Mouse (Mus musculus): ENCODE results near the gene Srms. TPM values are rescaled to one million over a fixed set of nuclear protein-coding genes. Genes with fewer than 3 reads are reported as not detected.

Gene Srms
- polyA plus RNA-seq (2015; fragmentation: Nextera tagmentation; extraction: Ambion mirVana): 0.34 and 0.58 TPM in 2 replicates

DNA sequence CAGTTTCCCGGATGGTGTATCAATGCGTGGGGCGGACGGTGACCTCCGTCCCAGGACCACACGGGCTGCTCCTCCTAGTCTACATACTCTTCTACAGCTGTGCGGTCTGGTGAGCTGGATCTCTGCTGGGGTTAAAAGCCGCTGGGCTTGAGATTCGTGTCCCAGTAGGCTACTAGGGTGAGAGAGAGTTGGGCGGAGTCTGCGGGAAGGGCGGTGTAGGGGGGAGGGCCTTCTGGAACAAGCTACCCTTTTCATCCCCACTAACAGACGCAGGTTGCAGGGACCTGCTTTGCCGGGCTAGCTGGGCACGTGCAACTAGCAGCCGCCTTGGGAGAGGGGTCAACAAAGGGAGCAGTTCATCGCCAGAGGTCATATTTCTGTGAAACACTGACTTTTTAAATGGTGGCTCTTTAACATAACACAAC is at the start of gene Srms:
Srms (minus strand) TSS at position 165 of the 425 bp plus-strand sequence.
- peaks cover 26% of the 10 kb centered on the region for H3K27me3 ChIP-seq (ENCODE audit: control insufficient read depth, insufficient read depth, low read depth, low read length)
- under 1% methylated on average over 17 of the region's 17 CpGs for WGBS
- H3K9ac ChIP-seq (ENCODE audit: low read length): peak within 1 kb of the TSS; percentile 60
- peak; percentile 79 for ATAC-seq (ENCODE audit: low read depth)
- H3K4me3 ChIP-seq (ENCODE audit: low read length): peak within 1 kb of the TSS; percentile 39
- H3K36me3 ChIP-seq (ENCODE audit: control insufficient read depth, insufficient read depth, low read length): no peaks in the 10 kb centered on the region
- H3K4me2 ChIP-seq (ENCODE audit: low read depth, low read length): peak within 1 kb of the TSS; percentile 69
- H3K27ac ChIP-seq (ENCODE audit: low read length): no peak within 1 kb of the TSS
- no peaks in the 10 kb centered on the region for H3K9me3 ChIP-seq (ENCODE audit: control insufficient read depth, low read length)
- H3K4me1 ChIP-seq (replicated peaks; ENCODE audit: control insufficient read depth, insufficient read depth, low read length): peaks cover 12% of the 10 kb centered on the region; the same call in 1 of the 2 replicates

DNA sequence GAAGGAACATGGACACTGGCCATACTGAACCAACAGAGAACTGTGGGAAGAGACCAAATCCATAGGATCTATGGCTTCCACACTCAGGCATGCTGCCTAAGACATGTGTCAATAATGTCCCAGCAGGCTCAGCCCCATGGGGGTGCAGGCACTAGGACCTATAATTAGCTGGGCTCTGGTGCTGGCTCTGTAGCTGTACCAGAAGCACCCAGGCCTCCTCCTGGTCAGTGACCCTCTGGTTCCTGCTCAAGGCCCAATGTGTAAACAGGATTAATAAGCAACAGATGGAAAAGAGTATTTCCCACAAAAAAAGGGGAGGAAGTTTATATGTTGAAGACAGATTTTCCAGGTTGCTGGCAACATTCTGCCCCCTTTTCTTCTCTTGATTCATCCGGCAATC is 40.3 kb upstream of the Srms start:
- Histone ChIP-seq H3K36me3 (ENCODE audit: control insufficient read depth, insufficient read depth, low read length) (peaks cover 36% of the 10 kb centered on the region), H3K27me3 (ENCODE audit: control insufficient read depth, insufficient read depth, low read depth, low read length) (no peaks in the 10 kb centered on the region)
- 61% methylated on average over 1 of the region's 1 CpGs for WGBS

DNA sequence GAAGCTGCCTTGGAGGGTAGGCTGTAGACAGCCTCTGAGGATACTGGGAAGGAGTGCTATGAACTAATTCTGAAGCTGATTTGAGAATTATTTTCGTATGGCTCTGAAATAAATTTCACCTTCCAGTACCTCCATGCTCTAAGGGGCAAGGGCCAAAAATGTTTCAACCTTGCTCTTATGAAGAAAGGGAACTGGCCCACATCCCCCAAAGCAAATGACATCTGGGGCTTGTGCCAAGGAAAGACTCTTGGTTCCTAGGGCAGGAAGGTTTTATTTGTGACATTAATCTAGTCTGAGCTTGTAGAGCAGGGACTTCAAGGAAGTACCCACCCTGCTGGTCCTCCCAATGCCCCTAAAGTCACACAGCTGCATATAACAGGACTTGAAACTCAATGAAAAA is 38.9 kb upstream of the Srms start:
- ATAC-seq (ENCODE audit: low read depth): no peak
- H3K27ac ChIP-seq (ENCODE audit: low read length): no peak overlapping the region
- H3K36me3 ChIP-seq (ENCODE audit: control insufficient read depth, insufficient read depth, low read length): peaks cover 36% of the 10 kb centered on the region
- no peak overlapping the region for H3K9ac ChIP-seq (ENCODE audit: low read length)
- no peaks in the 10 kb centered on the region for H3K4me1 ChIP-seq (replicated peaks; ENCODE audit: control insufficient read depth, insufficient read depth, low read length)
- WGBS: 79% methylated on average over 1 of the region's 1 CpGs
- no peaks in the 10 kb centered on the region for H3K9me3 ChIP-seq (ENCODE audit: control insufficient read depth, low read length)
- no peak overlapping the region for H3K4me3 ChIP-seq (ENCODE audit: low read length)
- H3K27me3 ChIP-seq (ENCODE audit: control insufficient read depth, insufficient read depth, low read depth, low read length): no peaks in the 10 kb centered on the region
- no peak overlapping the region for H3K4me2 ChIP-seq (ENCODE audit: low read depth, low read length)

More for the DNA sequence above, 40.3 kb upstream of the Srms start:
- Histone ChIP-seq H3K4me2 (ENCODE audit: low read depth, low read length) (no peak overlapping the region), H3K4me1 (replicated peaks; ENCODE audit: control insufficient read depth, insufficient read depth, low read length) (no peaks in the 10 kb centered on the region), H3K4me3 (ENCODE audit: low read length) (no peak overlapping the region), H3K27ac (ENCODE audit: low read length) (no peak overlapping the region), H3K9ac (ENCODE audit: low read length) (no peak overlapping the region), H3K9me3 (ENCODE audit: control insufficient read depth, low read length) (no peaks in the 10 kb centered on the region)
- ATAC-seq (ENCODE audit: low read depth): no peak

DNA sequence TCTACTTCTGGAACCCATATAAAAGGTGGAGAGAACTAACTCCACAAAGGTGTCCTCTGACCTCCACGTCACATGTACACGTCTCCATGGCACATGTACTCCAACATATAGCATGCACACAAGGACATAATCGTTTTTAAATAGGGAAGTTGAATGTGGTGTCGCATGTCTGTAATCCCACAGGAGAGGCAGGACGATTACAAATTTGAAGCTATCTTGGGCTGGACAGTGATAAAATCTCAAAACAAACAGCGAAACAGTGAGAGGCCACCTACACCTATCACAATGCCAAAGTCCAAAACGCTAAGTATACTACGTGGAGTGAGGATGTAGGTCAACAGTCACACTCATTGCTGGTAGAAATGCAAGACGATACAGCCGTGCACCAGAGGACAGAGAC is 36.2 kb upstream of the Srms start:
- Histone ChIP-seq H3K4me3 (ENCODE audit: low read length) (no peak overlapping the region), H3K9me3 (ENCODE audit: control insufficient read depth, low read length) (no peaks in the 10 kb centered on the region), H3K27ac (ENCODE audit: low read length) (no peak overlapping the region), H3K27me3 (ENCODE audit: control insufficient read depth, insufficient read depth, low read depth, low read length) (no peaks in the 10 kb centered on the region), H3K4me2 (ENCODE audit: low read depth, low read length) (no peak overlapping the region), H3K36me3 (ENCODE audit: control insufficient read depth, insufficient read depth, low read length) (peaks cover 15% of the 10 kb centered on the region), H3K9ac (ENCODE audit: low read length) (no peak overlapping the region), H3K4me1 (replicated peaks; ENCODE audit: control insufficient read depth, insufficient read depth, low read length) (no peaks in the 10 kb centered on the region)
- WGBS: 76% methylated on average over 10 of the region's 10 CpGs
- no peak for ATAC-seq (ENCODE audit: low read depth)

DNA sequence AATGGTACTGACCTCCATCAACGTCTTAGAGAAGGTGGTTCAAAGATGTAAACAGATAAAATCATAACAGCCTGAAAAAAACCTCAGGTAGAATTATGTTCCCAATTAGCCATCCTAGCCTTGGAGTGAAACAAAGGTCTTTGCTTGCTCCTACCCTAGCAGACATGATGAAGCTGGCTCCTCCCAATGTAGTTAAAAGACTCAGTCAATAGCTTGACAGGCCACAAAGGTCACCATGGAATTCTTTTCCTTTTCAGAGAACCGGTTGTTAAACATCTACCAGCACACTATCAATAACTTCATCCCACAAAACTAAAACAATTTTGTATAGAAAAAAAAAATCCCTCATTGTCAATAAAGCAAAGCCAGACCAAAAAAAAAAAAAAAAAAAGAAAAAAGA is 32.0 kb upstream of the Srms start:
- Histone ChIP-seq H3K9me3 (ENCODE audit: control insufficient read depth, low read length) (no peaks in the 10 kb centered on the region), H3K4me1 (replicated peaks; ENCODE audit: control insufficient read depth, insufficient read depth, low read length) (peaks cover 9% of the 10 kb centered on the region), H3K4me2 (ENCODE audit: low read depth, low read length) (no peak overlapping the region), H3K4me3 (ENCODE audit: low read length) (no peak overlapping the region), H3K9ac (ENCODE audit: low read length) (no peak overlapping the region), H3K27ac (ENCODE audit: low read length) (no peak overlapping the region), H3K36me3 (ENCODE audit: control insufficient read depth, insufficient read depth, low read length) (no peaks in the 10 kb centered on the region), H3K27me3 (ENCODE audit: control insufficient read depth, insufficient read depth, low read depth, low read length) (no peaks in the 10 kb centered on the region)
- no peak for ATAC-seq (ENCODE audit: low read depth)
- WGBS: 25% methylated on average over 2 of the region's 2 CpGs

DNA sequence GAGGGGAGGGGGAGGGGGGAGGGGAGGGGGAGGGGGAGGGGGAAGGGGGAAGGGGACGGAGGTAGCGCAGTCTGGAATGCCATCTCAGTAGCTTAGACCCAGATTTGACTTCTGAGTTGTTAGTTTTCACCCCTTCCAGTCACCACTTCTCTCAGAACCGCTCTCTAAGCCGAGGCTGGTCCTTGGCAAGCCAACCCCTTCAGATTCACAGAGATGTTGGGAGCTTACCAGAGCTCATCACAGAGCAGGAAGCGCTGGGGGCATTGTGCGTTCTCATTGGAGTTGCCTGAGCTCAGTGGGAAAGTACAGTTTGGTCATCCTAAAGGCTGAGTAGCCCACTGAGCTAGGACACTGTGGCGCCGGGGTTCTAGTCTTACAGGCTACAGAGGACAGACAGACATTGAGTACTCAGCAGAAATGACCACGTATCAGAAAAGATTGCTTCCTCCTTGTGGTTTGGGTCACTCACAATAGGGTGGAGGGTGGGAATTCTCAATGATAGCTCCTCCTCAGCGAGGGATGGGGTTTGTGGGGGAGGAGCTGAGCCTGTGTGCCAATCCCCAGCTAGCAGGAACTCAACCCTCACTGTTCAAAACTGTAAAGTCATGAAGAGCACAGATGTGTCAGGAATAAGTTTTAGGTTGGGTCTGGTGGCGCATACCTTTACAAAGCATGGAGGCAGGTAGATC is 30.9 kb upstream of the Srms start:
- H3K4me1 ChIP-seq (replicated peaks; ENCODE audit: control insufficient read depth, insufficient read depth, low read length): peaks cover 9% of the 10 kb centered on the region
- ATAC-seq (ENCODE audit: low read depth): peak; percentile 52; the same call in 1 of the 2 replicates
- H3K27ac ChIP-seq (ENCODE audit: low read length): no peak overlapping the region
- no peaks in the 10 kb centered on the region for H3K36me3 ChIP-seq (ENCODE audit: control insufficient read depth, insufficient read depth, low read length)
- 30% methylated on average over 11 of the region's 11 CpGs for WGBS
- no peak overlapping the region for H3K9ac ChIP-seq (ENCODE audit: low read length)
- no peaks in the 10 kb centered on the region for H3K9me3 ChIP-seq (ENCODE audit: control insufficient read depth, low read length)
- H3K4me3 ChIP-seq (ENCODE audit: low read length): no peak overlapping the region
- no peaks in the 10 kb centered on the region for H3K27me3 ChIP-seq (ENCODE audit: control insufficient read depth, insufficient read depth, low read depth, low read length)
- no peak overlapping the region for H3K4me2 ChIP-seq (ENCODE audit: low read depth, low read length)

DNA sequence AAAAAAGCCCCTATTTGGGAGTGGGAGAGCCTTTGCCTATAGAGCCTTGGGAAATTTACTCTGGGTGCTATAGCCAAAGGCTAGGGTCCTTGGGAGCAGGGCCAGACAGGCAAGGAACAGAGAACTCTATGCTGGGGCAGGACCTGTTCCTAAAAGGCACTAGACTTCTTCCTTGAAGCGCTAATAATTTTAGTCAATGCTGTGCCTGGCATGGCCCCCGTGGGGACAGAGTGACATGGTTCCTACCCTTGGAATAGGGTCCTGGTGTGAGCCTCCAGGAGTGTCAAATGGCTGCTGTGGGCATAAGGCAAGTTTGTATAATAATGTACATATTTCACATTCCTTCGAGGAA is 29.3 kb upstream of the Srms start:
- Histone ChIP-seq H3K9ac (ENCODE audit: low read length) (peak overlapping the region; percentile 84), H3K9me3 (ENCODE audit: control insufficient read depth, low read length) (no peaks in the 10 kb centered on the region), H3K4me1 (replicated peaks; ENCODE audit: control insufficient read depth, insufficient read depth, low read length) (peaks cover 9% of the 10 kb centered on the region), H3K36me3 (ENCODE audit: control insufficient read depth, insufficient read depth, low read length) (no peaks in the 10 kb centered on the region), H3K4me3 (ENCODE audit: low read length) (peak overlapping the region; percentile 72), H3K4me2 (ENCODE audit: low read depth, low read length) (peak overlapping the region; percentile 64), H3K27ac (ENCODE audit: low read length) (no peak overlapping the region), H3K27me3 (ENCODE audit: control insufficient read depth, insufficient read depth, low read depth, low read length) (no peaks in the 10 kb centered on the region)
- WGBS: 42% methylated on average over 3 of the region's 3 CpGs
- 0 out of 2 replicates have a peak, but pooled peaks have one; percentile 6 for ATAC-seq (ENCODE audit: low read depth)

DNA sequence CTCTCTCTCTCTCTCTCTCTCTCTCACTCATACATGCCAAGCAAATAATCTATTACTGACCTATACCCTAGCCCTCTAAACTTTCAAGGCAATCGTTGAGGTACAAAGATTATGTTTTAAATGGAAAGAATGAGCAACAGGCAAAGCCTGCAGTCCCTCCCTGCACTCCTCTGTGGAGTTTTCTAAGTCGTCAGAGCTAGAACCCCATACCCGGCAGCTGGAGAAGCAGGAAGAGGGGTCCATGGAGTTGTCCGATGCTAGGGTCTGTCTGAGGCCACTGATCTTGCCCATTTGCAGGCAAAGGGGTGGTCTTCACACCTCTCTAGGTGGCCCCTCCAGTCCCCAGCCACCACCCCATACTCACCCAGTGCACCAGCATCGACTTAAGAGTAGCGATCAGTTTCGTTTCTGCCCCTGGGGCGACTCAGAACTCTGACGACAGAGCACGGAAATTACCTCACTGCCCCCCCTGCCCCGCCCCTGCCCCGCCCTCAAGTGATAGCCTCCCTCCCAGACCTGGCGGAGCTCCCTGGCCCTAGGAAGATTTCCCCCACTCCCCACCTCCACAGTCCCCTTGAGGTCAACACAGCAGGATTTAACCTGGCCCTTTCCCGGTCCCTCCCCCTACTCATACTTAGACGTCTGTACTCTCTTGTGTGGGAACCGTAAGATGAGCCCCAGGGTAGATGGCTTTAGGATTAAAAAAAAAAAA is 28.8 kb upstream of the Srms start, which contains the start of gene Helz2:
Helz2 (minus strand) TSS at position 426 of the 712 bp plus-strand sequence.
- no peaks in the 10 kb centered on the region for H3K9me3 ChIP-seq (ENCODE audit: control insufficient read depth, low read length)
- peak; percentile 86 for ATAC-seq (ENCODE audit: low read depth)
- no peak within 1 kb of the TSS for H3K27ac ChIP-seq (ENCODE audit: low read length)
- peak within 1 kb of the TSS; percentile 72 for H3K4me3 ChIP-seq (ENCODE audit: low read length)
- peaks cover 9% of the 10 kb centered on the region for H3K4me1 ChIP-seq (replicated peaks; ENCODE audit: control insufficient read depth, insufficient read depth, low read length)
- H3K27me3 ChIP-seq (ENCODE audit: control insufficient read depth, insufficient read depth, low read depth, low read length): no peaks in the 10 kb centered on the region
- peak within 1 kb of the TSS; percentile 64 for H3K4me2 ChIP-seq (ENCODE audit: low read depth, low read length)
- peak within 1 kb of the TSS; percentile 84 for H3K9ac ChIP-seq (ENCODE audit: low read length)
- WGBS: 8% methylated on average over 16 of the region's 16 CpGs
- H3K36me3 ChIP-seq (ENCODE audit: control insufficient read depth, insufficient read depth, low read length): 0 out of 2 replicates have a peak, but pooled peaks cover 2% of the 10 kb centered on the region

DNA sequence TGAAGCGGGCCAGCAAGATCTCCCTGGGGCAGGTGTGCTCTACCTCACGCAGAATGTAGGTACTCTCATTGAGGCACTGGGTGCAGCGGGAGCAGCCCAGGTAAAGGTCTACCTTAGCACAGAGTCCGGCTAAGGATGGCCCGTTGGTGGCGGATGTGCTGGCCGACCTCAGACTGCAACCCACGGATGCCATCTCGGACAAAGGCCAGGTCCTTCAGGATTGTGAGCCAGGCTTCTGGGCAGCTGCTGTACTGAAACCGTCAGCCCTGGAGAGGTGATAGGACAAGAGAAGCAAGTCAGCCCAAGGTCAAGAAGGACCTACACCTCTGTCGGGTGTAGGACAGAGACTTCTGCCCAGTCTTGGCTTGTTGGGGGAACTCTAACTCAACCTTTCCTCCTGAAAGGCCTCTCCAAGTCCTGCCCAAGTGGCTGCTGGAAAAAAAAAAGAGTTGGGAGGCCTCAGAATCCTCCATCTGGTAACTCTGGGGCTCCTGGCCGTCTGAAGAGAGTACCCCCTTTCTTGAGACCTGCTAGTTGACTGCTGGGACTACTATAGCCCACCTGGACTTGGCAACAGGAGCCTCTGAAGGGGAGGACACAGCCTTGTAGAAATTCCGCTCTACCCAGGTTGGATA is 27.9 kb upstream of the Srms start:
- Histone ChIP-seq H3K27me3 (ENCODE audit: control insufficient read depth, insufficient read depth, low read depth, low read length) (no peaks in the 10 kb centered on the region), H3K9ac (ENCODE audit: low read length) (peak overlapping the region; percentile 84), H3K4me1 (replicated peaks; ENCODE audit: control insufficient read depth, insufficient read depth, low read length) (peaks cover 9% of the 10 kb centered on the region), H3K27ac (ENCODE audit: low read length) (no peak overlapping the region), H3K36me3 (ENCODE audit: control insufficient read depth, insufficient read depth, low read length) (0 out of 2 replicates have a peak, but pooled peaks cover 2% of the 10 kb centered on the region), H3K4me2 (ENCODE audit: low read depth, low read length) (peak overlapping the region; percentile 64), H3K9me3 (ENCODE audit: control insufficient read depth, low read length) (no peaks in the 10 kb centered on the region), H3K4me3 (ENCODE audit: low read length) (peak overlapping the region; percentile 72)
- 86% methylated on average over 13 of the region's 13 CpGs for WGBS
- no peak for ATAC-seq (ENCODE audit: low read depth)
